Mouse (Mus musculus) stomach, postnatal 0 days (tissue): ENCODE measurements at regions not wholly inside any gene's neighbourhood (a gene's known extent, or its start where the extent isn't known, plus 50 kb on each side); places are given as distances from the start of the nearest gene placed in this dataset.

Experiments used
- ATAC-seq: fragments of 200-750 bp; cut with Nextera tagmentation; 2 replicates; pipeline ENCODE4 v1.8.0; 2017; ENCODE audit not compliant: low FRiP score, low TSS enrichment
- DNase-seq: peaks from one replicate; pipeline ENCODE4 v3.0.0-alpha.2; 2016; ENCODE audit warnings: low spot score
- H3K27ac ChIP-seq: fragments of 300-500 bp; sonication (generic); replicated peaks from 2 replicates; pipeline ENCODE4 v1.5.1; 2014; ENCODE audit warnings: mild to moderate bottlenecking, control low read depth
- H3K27me3 ChIP-seq: fragments of 300-500 bp; sonication (generic); 2 replicates; pipeline ENCODE4 v1.6.1; 2014; ENCODE audit warnings: low read length; ENCODE audit not compliant: control insufficient read depth, insufficient read depth
- H3K36me3 ChIP-seq: fragments of 300-500 bp; sonication (generic); 2 replicates; pipeline ENCODE4 v1.6.1; 2014; ENCODE audit warnings: low read length, mixed read lengths; ENCODE audit not compliant: control insufficient read depth, insufficient read depth
- H3K4me1 ChIP-seq: fragments of 300-500 bp; sonication (generic); replicated peaks from 2 replicates; pipeline ENCODE4 v1.6.1; 2014; ENCODE audit warnings: antibody characterized with exemption; ENCODE audit not compliant: control insufficient read depth, insufficient read depth
- H3K4me2 ChIP-seq: fragments of 300-500 bp; sonication (generic); replicated peaks from 2 replicates; pipeline ENCODE4 v1.6.1; 2014; ENCODE audit warnings: low read depth, mild to moderate bottlenecking, control low read depth, moderate library complexity
- H3K4me3 ChIP-seq: fragments of 300-500 bp; sonication (generic); 2 replicates; pipeline ENCODE4 v1.5.1; 2014; ENCODE audit warnings: low read depth, low read length, control low read depth
- H3K9ac ChIP-seq: fragments of 300-500 bp; sonication (generic); 2 replicates; pipeline ENCODE4 v1.6.1; 2014; ENCODE audit warnings: mild to moderate bottlenecking, low read length, control low read depth, mixed read lengths
- H3K9me3 ChIP-seq: fragments of 300-500 bp; sonication (generic); 2 replicates; pipeline ENCODE4 v1.6.1; 2016; ENCODE audit warnings: low read length; ENCODE audit not compliant: control insufficient read depth
- CTCF ChIP-seq: IDR thresholded peaks from 2 replicates; pipeline ENCODE4 v1.5.1; 2016; ENCODE audit warnings: antibody characterized with exemption, low read depth, mild to moderate bottlenecking, moderate library complexity
- EP300 ChIP-seq: optimal IDR thresholded peaks from 2 replicates; pipeline ENCODE3; 2016; ENCODE audit warnings: antibody characterized with exemption
- WGBS: fragments of 180-500 bp; shearing (Covaris S2); extraction: QIAGEN DNeasy Blood & Tissue Kit; methylation state at CpG from one replicate; pipeline ENCODE4 v1.1.7; 2014; 5-methylcytosine and 5-hydroxymethylcytosine counted together

- WGBS, result 74% methylated on average over 1 of the region's 1 CpGs
- Histone ChIP-seq H3K27ac (no peak overlapping the region), H3K4me2 (no peak overlapping the region), H3K9ac (no peak overlapping the region), H3K27me3 (no peaks in the 10 kb centered on the region), H3K4me3 (no peak overlapping the region), H3K4me1 (no peaks in the 10 kb centered on the region), H3K9me3 (no peaks in the 10 kb centered on the region), H3K36me3 (no peaks in the 10 kb centered on the region)
- TF ChIP-seq CTCF (no peak), EP300 (no peak)
- DNase-seq (no peak), ATAC-seq (no peak)
Observed at GRCm38 (mm10) chr3:35294771-35295170, 459.1 kb upstream of the Atp11b start.

DNA sequence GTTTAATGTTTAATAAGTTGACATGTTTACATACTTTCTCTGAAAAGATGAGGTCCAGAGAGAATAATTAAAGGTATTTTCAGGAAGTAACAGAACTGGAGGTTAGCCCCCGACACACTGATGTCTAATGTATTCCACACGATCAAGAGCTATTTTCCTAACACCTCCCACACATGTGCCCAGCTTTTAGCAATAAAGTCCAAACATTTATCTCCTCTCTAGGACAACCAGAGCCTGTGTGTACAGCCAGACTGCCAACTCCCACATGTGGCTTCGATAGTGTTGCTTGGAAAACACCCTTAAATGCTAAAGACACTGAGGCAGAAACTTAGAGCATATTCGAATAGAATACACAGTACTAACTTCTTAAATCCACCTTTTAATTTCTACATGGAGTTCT is 458.2 kb upstream of the Atp11b start:
- H3K4me3 ChIP-seq, result no peak overlapping the region
- no peaks in the 10 kb centered on the region for H3K36me3 ChIP-seq
- H3K4me1 ChIP-seq, result no peaks in the 10 kb centered on the region
- H3K27ac ChIP-seq, result no peak overlapping the region
- H3K27me3 ChIP-seq, result no peaks in the 10 kb centered on the region
- ATAC-seq (no peak), DNase-seq (no peak)
- H3K9me3 ChIP-seq, result no peaks in the 10 kb centered on the region
- no peak overlapping the region for H3K9ac ChIP-seq
- H3K4me2 ChIP-seq, result no peak overlapping the region
- TF ChIP-seq EP300 (no peak), CTCF (no peak)
- WGBS, result 56% methylated on average over 4 of the region's 4 CpGs

DNA sequence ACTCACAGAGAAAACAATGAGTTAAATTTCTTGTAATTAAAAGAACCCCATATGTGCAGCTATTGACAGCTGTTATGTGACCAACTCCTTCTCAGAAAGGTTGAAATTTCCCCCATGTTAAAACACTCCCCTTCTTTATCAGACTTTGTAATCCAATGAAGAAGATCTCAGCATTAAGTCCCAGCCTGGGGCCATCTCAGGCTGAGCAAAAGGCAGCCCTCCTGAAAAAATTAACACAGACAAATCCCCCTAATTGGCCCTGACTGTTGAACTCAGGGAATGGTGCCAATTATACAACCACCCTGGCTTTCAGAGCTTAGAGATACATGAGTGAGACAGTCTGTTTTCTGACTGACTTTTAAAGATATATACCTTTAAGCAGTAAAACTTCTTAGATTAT is 454.9 kb upstream of the Atp11b start:
- no peaks in the 10 kb centered on the region; the same call in 1 of the 2 replicates for H3K9me3 ChIP-seq
- H3K4me1 ChIP-seq, result no peaks in the 10 kb centered on the region
- TF ChIP-seq EP300 (no peak), CTCF (no peak)
- H3K36me3 ChIP-seq, result no peaks in the 10 kb centered on the region
- DNase-seq (no peak), ATAC-seq (no peak)
- no peaks in the 10 kb centered on the region for H3K27me3 ChIP-seq
- no peak overlapping the region for H3K9ac ChIP-seq
- H3K4me3 ChIP-seq, result no peak overlapping the region
- H3K4me2 ChIP-seq, result no peak overlapping the region
- no peak overlapping the region for H3K27ac ChIP-seq

- Histone ChIP-seq H3K36me3 (no peaks in the 10 kb centered on the region), H3K4me2 (no peak overlapping the region), H3K9ac (no peak overlapping the region), H3K4me1 (no peaks in the 10 kb centered on the region), H3K9me3 (no peaks in the 10 kb centered on the region; the same call in 1 of the 2 replicates), H3K27ac (no peak overlapping the region), H3K27me3 (no peaks in the 10 kb centered on the region), H3K4me3 (no peak overlapping the region)
- TF ChIP-seq CTCF, result no peak
- no peak for TF ChIP-seq EP300
- WGBS, result 77% methylated on average over 4 of the region's 4 CpGs
- ATAC-seq (no peak), DNase-seq (no peak)
Observed at GRCm38 (mm10) chr3:35306013-35306412, 447.9 kb upstream of the Atp11b start.

DNA sequence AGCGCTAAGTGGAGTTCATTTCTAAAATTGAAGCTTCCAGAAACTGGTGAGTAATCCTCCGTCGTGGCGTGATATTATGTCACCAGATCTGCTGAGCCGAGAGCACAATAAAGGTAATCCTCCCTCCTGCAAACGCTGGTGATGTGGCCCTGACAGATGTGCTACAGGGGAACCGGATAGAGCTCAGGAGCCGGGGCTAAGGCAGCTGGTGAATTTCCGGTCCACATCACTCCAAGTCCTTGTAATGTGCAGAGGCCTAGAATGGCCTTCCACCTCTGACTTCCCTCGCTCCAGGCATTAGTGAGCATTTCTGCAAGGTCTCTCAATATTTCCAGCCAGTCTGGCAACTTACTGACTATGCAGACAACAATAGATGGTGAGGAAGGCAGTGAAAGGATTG is 439.7 kb upstream of the Atp11b start:
- no peak for TF ChIP-seq EP300
- TF ChIP-seq CTCF, result no peak
- no peak overlapping the region for H3K9ac ChIP-seq
- 76% methylated on average over 10 of the region's 10 CpGs for WGBS
- H3K4me2 ChIP-seq, result no peak overlapping the region
- H3K27ac ChIP-seq, result no peak overlapping the region
- DNase-seq (no peak), ATAC-seq (no peak)
- H3K4me3 ChIP-seq, result no peak overlapping the region
- no peaks in the 10 kb centered on the region for H3K36me3 ChIP-seq
- no peaks in the 10 kb centered on the region for H3K27me3 ChIP-seq
- no peaks in the 10 kb centered on the region for H3K9me3 ChIP-seq
- no peaks in the 10 kb centered on the region for H3K4me1 ChIP-seq

- no peak overlapping the region for H3K4me2 ChIP-seq
- H3K9me3 ChIP-seq, result no peaks in the 10 kb centered on the region
- no peak for TF ChIP-seq EP300
- no peak for TF ChIP-seq CTCF
- no peaks in the 10 kb centered on the region for H3K4me1 ChIP-seq
- no peak overlapping the region for H3K4me3 ChIP-seq
- ATAC-seq, result no peak
- no peak overlapping the region for H3K27ac ChIP-seq
- no peak for DNase-seq
- WGBS, result 79% methylated on average over 6 of the region's 6 CpGs
- no peak overlapping the region for H3K9ac ChIP-seq
- H3K27me3 ChIP-seq, result no peaks in the 10 kb centered on the region
- H3K36me3 ChIP-seq, result no peaks in the 10 kb centered on the region
Observed at GRCm38 (mm10) chr3:35315162-35315561, 438.7 kb upstream of the Atp11b start.
